Mouse (Mus musculus): ENCODE results near the gene Tbc1d2.
"Not testable (repeated sequence)": the region's sequence is repeated elsewhere in the genome, so short reads cannot be mapped to it uniquely, and the experiment has no call there.

Tbc1d2 gene

DNA sequence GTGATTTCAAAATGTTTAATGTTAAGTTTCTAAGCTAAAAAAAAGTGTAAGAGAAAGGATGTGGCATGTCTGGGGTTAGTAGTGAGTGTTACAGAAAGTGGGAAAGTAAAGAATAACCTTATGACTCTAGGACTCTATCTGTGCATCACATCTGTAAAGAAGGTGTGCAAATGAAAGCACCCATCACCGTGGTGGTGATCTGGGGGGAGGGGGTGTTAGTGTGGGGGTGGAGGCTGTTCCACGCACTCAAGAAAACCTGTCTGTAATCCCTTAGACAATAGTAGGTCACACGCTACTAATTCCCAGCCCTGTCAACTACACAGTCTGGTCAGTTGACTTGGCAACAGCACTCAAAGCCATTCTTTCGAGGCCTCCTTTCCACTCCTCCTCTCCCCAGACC is 8.7 kb downstream of the Tbc1d2 start:
- no peak for DNase-seq (ENCODE audit: low spot score)

DNA sequence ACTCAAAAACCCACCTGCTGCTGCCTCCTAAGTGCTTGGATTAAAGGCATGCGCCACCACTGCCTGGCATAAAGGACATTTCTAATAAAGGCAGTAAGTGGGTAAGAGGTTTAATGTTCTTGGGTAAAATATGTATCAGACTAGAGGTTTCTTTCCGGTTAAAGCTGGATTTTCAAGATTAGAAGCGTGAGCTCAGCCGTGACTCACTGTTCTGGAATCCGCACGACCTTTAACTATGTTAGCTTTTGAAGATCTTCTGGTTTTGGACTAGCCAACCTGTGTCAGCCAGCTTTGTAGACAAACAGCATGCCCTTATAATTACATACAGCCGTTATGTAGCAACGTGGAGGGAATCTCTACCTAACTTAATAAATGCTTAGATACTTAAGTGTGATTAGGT is 10.1 kb downstream of the Tbc1d2 start:
- no peak for DNase-seq (ENCODE audit: low spot score)

GRCm38 (mm10) chr4:46637250-46637649 is 12.8 kb downstream of the Tbc1d2 start:
- not testable (repeated sequence) for DNase-seq (ENCODE audit: low spot score)

DNA sequence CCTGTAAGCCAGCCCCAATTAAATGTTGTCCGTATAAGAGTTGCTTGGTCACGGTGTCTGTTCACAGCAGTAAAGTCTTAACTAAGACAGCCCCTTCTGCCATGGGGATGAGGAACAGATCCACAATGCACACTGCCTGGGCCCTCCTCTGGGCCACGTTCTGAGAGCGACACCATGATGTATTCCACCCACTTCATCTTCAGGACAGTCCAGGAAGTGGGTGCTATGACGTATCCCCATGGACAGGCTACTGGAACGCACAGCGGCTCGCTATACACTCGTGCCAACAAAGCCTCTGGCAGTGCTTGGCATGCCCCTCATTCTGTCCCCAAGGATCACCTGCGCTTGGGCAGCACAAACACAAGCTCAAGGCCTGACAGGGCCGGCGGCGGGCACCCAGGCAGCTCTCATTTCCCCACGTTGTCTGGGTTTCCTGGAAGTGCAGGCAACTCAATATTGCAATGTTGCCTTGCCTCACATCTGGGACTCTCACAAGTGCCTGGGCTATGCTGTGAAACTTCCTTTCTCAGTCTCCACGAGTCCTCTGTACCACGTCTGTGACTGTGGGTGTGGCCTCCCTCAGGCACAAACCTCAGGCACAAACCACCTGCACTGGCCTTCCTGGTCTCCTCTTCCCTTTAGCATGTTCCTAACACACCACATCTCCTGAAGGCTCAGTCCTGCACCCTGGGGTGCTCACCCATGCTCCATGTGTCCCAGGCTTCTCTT is 14.1 kb downstream of the Tbc1d2 start:
- DNase-seq (ENCODE audit: low spot score): no peak

GRCm38 (mm10) chr4:46634881-46635280 is 15.1 kb downstream of the Tbc1d2 start:
- DNase-seq (ENCODE audit: low spot score): no peak

GRCm38 (mm10) chr4:46633565-46633964 is 16.4 kb downstream of the Tbc1d2 start:
- not testable (repeated sequence) for DNase-seq (ENCODE audit: low spot score)

- no peak for DNase-seq (ENCODE audit: low spot score)
Measured at GRCm38 (mm10) chr4:46632465-46632864, 17.5 kb downstream of the Tbc1d2 start.

- peak; percentile 22 for DNase-seq (ENCODE audit: low spot score)
Measured at GRCm38 (mm10) chr4:46630390-46630789, 19.6 kb downstream of the Tbc1d2 start.

DNA sequence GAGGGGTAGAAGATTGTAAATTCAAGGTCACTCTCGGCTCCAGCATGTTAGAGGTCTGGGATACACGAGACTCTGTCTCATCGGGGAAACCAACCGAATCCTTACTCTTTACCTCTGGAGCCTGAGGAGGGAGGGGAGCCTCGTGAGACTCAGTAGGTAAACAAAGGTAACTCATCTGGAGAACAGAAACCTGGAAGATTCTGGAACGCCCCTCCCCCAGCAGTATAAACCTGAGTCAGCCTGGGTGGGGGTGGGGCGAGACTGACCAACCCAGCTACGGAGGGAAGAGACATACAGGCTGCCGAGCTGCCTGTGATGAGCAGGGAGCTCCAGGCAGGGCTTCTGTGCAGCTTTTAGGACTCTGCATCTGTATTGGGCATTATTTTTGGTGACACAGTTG is 21.1 kb downstream of the Tbc1d2 start:
- DNase-seq (ENCODE audit: low spot score): no peak

DNA sequence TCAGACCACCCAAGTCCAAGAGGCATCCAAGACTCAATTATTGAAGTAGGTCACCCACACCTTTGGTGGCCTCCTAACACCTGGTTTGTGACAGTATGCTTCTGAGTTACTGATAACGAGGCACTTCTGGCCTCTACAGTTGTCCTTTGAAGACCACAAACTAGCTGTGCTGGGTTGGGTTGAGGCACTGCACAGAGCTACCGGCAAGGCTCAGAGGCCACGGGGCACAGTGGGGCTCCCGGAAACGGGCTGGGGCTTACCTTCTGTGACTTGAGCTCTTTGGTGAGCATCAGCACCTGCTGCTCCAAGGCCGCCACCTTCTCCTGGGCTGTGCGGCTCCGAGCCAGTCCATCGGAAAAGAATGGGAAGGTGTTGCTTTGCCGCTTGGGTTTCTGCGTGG is 21.9 kb downstream of the Tbc1d2 start:
- no peak for DNase-seq (ENCODE audit: low spot score)

GRCm38 (mm10) chr4:46625101-46625500 is 24.9 kb downstream of the Tbc1d2 start:
- no peak for DNase-seq (ENCODE audit: low spot score)

DNA sequence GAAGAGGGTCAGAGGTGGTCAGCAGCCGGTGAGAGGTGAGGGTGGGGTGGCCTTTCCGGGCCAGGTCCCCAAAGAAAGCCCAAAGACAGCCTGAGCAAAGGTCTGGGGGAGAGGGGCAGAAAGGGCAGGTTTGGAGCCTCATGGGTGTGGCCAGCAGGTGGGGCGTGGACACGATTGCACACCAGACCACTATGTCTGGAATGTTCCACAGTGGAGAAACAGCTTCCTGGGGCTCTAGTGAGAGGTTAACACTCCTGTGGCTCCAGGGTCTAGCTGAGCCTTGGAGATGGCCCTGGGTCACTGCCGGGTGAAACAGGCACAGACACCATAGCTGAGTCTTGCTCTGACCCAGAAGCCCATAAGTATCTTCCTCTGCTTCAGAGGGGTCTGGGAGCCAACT is 27.0 kb downstream of the Tbc1d2 start:
- DNase-seq (ENCODE audit: low spot score): no peak

DNA sequence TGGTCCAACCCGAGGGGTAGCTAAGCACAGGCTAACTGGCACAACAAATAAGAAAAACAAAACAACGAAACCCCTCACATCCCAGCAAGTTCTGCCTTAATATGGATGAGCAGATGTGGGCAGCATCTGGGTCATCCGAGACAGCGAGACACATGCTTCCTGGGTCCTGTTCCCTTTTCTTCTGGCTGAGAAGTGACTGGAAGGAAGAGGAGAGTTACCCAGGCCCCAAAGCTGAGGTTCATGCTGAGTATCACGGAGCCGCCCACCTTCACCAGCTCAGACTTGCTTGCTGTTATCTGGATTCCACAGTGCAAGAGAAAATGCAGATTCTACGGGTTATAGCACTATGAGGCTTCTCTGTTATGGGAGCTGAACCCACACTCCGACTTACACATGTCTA is 29.1 kb downstream of the Tbc1d2 start:
- DNase-seq (ENCODE audit: low spot score): no peak

GRCm38 (mm10) chr4:46620330-46620729 is 29.7 kb downstream of the Tbc1d2 start:
- no peak for DNase-seq (ENCODE audit: low spot score)

- peak; percentile 28 for DNase-seq (ENCODE audit: low spot score)
Measured at GRCm38 (mm10) chr4:46618196-46618817, 31.7 kb downstream of the Tbc1d2 start.

DNA sequence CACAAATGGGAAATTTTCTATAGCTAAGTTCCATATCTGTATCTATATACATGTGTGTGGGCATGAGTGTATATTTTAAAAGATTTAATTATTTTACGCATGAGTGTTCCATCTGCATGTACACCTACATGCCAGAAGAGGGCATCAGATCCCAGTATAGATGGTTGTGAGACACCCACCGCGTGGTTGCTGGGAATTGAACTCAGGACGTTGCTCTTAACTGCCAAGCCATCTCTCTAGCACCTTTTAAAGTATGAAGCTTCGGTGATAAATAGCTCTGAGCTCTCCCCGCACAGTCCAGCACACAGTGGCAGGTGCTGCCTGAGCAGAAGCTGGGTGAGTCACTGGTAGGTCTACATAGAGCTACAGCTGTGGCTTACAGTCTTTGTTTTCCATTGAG is 32.6 kb downstream of the Tbc1d2 start:
- DNase-seq (ENCODE audit: low spot score): no peak

DNA sequence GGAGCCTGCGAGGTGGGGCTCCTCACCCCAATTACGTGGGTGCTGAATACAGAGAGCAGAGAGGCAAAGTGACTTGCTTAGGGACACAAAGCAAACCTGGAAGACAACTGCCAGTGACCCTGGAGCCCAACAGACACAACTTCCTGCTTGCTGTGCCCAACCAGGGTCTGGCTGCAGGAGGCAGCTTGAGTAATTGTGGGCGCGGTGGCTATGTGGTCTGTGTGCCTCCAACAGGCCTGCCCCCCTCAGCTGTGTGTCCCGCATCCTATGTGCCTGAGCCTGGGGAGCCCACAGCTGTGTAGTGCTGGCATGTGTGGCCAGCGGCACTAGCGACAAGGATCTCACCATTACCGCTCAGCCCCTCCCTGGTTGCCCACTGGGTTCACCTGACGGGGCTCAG is 35.4 kb downstream of the Tbc1d2 start:
- no peak for DNase-seq (ENCODE audit: low spot score)

DNA sequence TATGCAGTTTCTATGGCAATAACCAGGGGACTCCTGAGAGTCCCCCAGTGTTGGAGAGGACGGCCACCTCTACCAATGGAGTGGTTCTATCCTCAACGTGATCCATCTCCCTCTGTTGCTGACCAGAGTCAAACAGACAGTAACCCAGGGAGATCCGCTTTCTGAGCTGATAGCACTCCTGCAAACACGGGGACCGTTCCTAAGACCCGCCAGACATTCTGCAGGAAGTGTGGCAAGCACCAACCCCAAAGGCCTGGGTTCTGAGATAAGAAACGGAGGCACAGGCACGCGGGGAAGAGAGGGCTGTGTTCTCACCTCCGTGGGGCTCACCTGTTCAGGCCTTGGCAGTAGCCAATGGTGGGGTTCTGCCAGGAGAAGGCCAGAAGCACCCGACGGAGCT is 36.4 kb downstream of the Tbc1d2 start:
- no peak for DNase-seq (ENCODE audit: low spot score)

- DNase-seq (ENCODE audit: low spot score): peak; percentile 78
Measured at GRCm38 (mm10) chr4:46611181-46611580, 38.8 kb downstream of the Tbc1d2 start.

GRCm38 (mm10) chr4:46607601-46608000 is 42.4 kb downstream of the Tbc1d2 start:
- DNase-seq (ENCODE audit: low spot score): no peak

DNA sequence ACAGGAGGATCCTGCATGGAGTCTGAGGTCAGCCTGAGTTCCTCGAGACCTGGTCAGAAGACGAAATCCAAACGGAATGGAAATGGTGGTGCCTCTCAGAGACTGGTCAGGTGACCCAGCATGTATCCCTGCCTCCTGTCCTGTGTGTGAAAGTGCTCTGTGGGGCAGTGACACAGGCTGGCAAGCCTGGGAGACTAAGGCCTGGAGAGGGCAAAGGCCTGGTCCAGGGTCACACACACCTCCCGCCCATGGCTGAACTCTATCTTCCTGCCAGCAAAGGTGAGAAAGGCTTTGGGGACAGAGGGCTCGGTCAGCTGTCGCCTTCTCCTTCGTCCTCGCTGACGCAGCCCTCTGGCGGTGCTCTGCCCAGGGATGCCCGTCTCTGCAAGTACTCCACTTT is 44.6 kb downstream of the Tbc1d2 start:
- no peak for DNase-seq (ENCODE audit: low spot score)

DNA sequence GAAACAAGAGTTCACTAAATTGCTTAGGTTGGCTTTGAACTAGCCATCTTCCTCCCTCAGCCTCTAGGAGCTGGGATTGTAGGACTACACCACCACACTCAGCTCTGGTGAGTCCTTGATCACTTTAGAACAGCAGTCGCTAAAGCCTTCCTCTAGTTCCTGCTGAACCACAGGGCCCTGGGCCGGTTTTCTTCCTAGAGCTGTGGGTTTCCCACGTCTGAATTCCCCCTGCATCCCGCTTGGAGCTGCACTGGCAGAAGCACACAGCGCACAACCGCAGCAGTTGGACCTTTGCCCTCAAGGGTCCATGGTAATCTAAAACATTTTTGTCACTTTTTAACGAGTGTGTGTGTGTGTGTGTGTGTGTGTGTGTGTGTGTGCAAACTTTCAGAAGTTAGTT is 47.3 kb downstream of the Tbc1d2 start:
- DNase-seq (ENCODE audit: low spot score): no peak

GRCm38 (mm10) chr4:46601844-46602423 is 48.1 kb downstream of the Tbc1d2 start, which contains the start of gene Coro2a:
Gene Coro2a (minus strand): TSS chr4:46602202.
- peak; percentile 84 for DNase-seq (ENCODE audit: low spot score)
